Mouse (Mus musculus): ENCODE results near the gene Fgfr2. TPM values are rescaled to one million over a fixed set of nuclear protein-coding genes. Genes with fewer than 3 reads are reported as not detected.

Gene Fgfr2
- total RNA-seq, 1 experiment, result 37.5 TPM

DNA sequence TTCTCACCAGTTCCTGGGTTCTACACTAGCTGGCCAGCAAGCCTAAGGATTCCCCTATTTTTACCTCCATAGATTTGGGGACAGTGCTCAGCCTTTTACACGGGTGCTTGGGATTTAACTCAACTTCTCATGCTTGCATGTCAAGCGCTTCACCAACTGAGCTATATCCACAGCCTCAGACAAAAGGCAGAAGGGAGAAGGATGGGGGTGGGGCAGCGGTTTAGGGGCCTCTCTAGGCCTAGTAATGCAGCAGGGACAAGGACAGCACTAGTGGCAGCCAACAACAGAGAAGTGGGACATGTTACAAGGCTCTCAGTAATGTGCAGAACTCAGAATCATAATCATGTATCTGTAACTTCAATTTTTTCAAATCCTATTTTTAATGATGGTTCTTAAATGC, 1955.4 kb downstream of the Fgfr2 start:
- H3K4me3 ChIP-seq (ENCODE audit: insufficient read depth in 1 of 2, low read depth in 1 of 2, low read length in 2 of 2, poor library complexity in 1 of 2, severe bottlenecking in 1 of 2), result no peak overlapping the region
- no peak for TF ChIP-seq ZC3H11A (IDR thresholded peaks at IDR 0.05; ENCODE audit: borderline replicate concordance, low read depth, low read length)
- TF ChIP-seq ZNF384 (IDR thresholded peaks at IDR 0.05; ENCODE audit: low read depth, low read length), result no peak
- no peak for TF ChIP-seq MAFK (IDR thresholded peaks at IDR 0.05; ENCODE audit: insufficient read depth, low read depth, low read length)
- no peak for TF ChIP-seq CHD2 (IDR thresholded peaks at IDR 0.05; ENCODE audit: low read depth, low read length)
- TF ChIP-seq HCFC1 (IDR thresholded peaks at IDR 0.05; ENCODE audit: borderline replicate concordance, insufficient read depth, low read length), result no peak
- H3K27ac ChIP-seq (ENCODE audit: insufficient read depth, low read depth, low read length, poor library complexity, severe bottlenecking), result no peak overlapping the region
- DNase-seq (ENCODE audit: low read depth, low spot score), result no peak
- H3K36me3 ChIP-seq (ENCODE audit: control insufficient read depth, insufficient read depth, low read length, poor library complexity, severe bottlenecking), result no peaks in the 10 kb centered on the region
- in situ Hi-C loops (cut with MboI; ENCODE audit: low sequenced_read_pairs in 2 of 2, unreplicated experiment in 2 of 2), result no loop called here
- H3K9ac ChIP-seq (ENCODE audit: insufficient read depth, low read depth, low read length, poor library complexity, severe bottlenecking), result no peak overlapping the region
- H3K4me1 ChIP-seq (ENCODE audit: control insufficient read depth in 2 of 2, insufficient read depth in 2 of 2, low read length in 2 of 2, poor library complexity in 1 of 2), result no peaks in the 10 kb centered on the region
- no peaks in the 10 kb centered on the region for H3K9me3 ChIP-seq (ENCODE audit: control insufficient read depth, insufficient read depth, low read depth, low read length)

DNA sequence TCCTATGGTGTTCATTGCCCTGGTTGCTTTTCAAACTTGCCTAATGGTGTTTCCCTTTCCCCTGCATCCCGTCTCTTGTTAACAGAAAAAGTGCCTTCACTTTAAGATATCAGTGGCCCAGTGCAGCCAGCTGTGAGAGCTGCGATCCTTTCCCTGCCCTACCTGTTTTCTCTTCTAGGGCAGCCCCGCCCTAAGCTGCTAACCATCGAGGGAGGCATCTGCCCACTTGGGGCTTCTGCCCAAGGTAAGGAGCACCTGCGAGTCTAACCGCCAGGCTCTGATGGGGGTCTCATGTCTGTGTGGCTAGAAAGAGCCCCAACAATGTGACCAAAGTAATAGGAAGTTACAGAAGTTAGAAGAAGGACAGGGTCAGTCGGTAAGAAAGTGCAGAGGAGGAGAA, 1960.9 kb downstream of the Fgfr2 start:
- H3K9me3 ChIP-seq (ENCODE audit: control insufficient read depth, insufficient read depth, low read depth, low read length), result no peaks in the 10 kb centered on the region
- no peak for DNase-seq (ENCODE audit: low read depth, low spot score)
- TF ChIP-seq MAFK (IDR thresholded peaks at IDR 0.05; ENCODE audit: insufficient read depth, low read depth, low read length), result no peak
- TF ChIP-seq HCFC1 (IDR thresholded peaks at IDR 0.05; ENCODE audit: borderline replicate concordance, insufficient read depth, low read length), result no peak
- no peak for TF ChIP-seq ZC3H11A (IDR thresholded peaks at IDR 0.05; ENCODE audit: borderline replicate concordance, low read depth, low read length)
- TF ChIP-seq ZNF384 (IDR thresholded peaks at IDR 0.05; ENCODE audit: low read depth, low read length), result no peak
- TF ChIP-seq CHD2 (IDR thresholded peaks at IDR 0.05; ENCODE audit: low read depth, low read length), result no peak
- H3K4me1 ChIP-seq (ENCODE audit: control insufficient read depth in 2 of 2, insufficient read depth in 2 of 2, low read length in 2 of 2, poor library complexity in 1 of 2), result no peaks in the 10 kb centered on the region
- in situ Hi-C loops (cut with MboI; ENCODE audit: low sequenced_read_pairs in 2 of 2, unreplicated experiment in 2 of 2), result no loop called here
- H3K36me3 ChIP-seq (ENCODE audit: control insufficient read depth, insufficient read depth, low read length, poor library complexity, severe bottlenecking), result no peaks in the 10 kb centered on the region
- H3K27ac ChIP-seq (ENCODE audit: insufficient read depth, low read depth, low read length, poor library complexity, severe bottlenecking), result no peak overlapping the region
- no peak overlapping the region for H3K4me3 ChIP-seq (ENCODE audit: insufficient read depth in 1 of 2, low read depth in 1 of 2, low read length in 2 of 2, poor library complexity in 1 of 2, severe bottlenecking in 1 of 2)
- no peak overlapping the region for H3K9ac ChIP-seq (ENCODE audit: insufficient read depth, low read depth, low read length, poor library complexity, severe bottlenecking)

DNA sequence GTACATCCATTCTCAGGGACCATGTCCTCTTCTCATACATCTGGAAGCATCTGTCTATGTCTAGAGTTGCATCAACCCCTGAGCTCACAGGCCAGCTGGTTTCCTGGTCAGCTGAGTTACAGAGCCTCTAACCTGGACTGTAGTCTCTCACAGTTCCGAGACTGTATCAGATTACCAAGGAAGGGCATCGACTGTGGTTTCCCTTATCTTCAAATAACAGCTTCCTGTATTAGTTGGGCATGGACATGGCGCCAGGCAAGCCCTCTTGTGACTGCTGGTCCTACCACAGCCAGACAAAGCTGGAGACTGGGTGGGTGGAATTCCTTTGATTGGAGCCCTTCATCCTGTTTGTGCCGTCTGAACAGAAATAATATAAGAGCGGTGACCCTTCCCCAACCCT, 1970.1 kb downstream of the Fgfr2 start:
- DNase-seq (ENCODE audit: low read depth, low spot score), result no peak
- H3K27ac ChIP-seq (ENCODE audit: insufficient read depth, low read depth, low read length, poor library complexity, severe bottlenecking), result no peak overlapping the region
- no peak overlapping the region for H3K9ac ChIP-seq (ENCODE audit: insufficient read depth, low read depth, low read length, poor library complexity, severe bottlenecking)
- no peaks in the 10 kb centered on the region for H3K36me3 ChIP-seq (ENCODE audit: control insufficient read depth, insufficient read depth, low read length, poor library complexity, severe bottlenecking)
- in situ Hi-C loops (cut with MboI; ENCODE audit: low sequenced_read_pairs in 2 of 2, unreplicated experiment in 2 of 2), result no loop called here
- no peak for TF ChIP-seq ZNF384 (IDR thresholded peaks at IDR 0.05; ENCODE audit: low read depth, low read length)
- H3K4me3 ChIP-seq (ENCODE audit: insufficient read depth in 1 of 2, low read depth in 1 of 2, low read length in 2 of 2, poor library complexity in 1 of 2, severe bottlenecking in 1 of 2), result no peak overlapping the region
- H3K4me1 ChIP-seq (ENCODE audit: control insufficient read depth in 2 of 2, insufficient read depth in 2 of 2, low read length in 2 of 2, poor library complexity in 1 of 2), result no peaks in the 10 kb centered on the region
- H3K9me3 ChIP-seq (ENCODE audit: control insufficient read depth, insufficient read depth, low read depth, low read length), result no peaks in the 10 kb centered on the region

DNA sequence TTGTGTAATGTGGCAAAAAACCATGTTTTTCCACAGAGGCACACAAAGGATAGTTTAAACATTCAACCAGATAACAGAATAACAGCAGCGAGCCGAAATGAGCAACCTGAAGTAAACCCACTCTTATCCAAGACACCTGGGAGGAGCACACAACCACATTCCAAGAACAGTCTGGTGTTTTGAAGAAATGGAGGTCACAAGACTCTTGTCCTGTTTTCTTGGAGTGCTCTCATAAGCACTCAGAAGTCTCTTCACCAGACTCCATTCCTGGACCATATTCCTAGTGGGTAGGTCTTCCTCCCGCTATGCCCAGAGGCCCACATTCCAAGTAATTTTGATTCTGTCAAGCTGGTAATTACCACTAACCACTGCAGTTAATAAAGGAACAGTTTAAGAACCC, 1973.0 kb downstream of the Fgfr2 start:
- TF ChIP-seq HCFC1 (IDR thresholded peaks at IDR 0.05; ENCODE audit: borderline replicate concordance, insufficient read depth, low read length) (no peak), ZNF384 (IDR thresholded peaks at IDR 0.05; ENCODE audit: low read depth, low read length) (no peak), CHD2 (IDR thresholded peaks at IDR 0.05; ENCODE audit: low read depth, low read length) (no peak), MAFK (IDR thresholded peaks at IDR 0.05; ENCODE audit: insufficient read depth, low read depth, low read length) (no peak), ZC3H11A (IDR thresholded peaks at IDR 0.05; ENCODE audit: borderline replicate concordance, low read depth, low read length) (no peak)
- no peaks in the 10 kb centered on the region for H3K4me1 ChIP-seq (ENCODE audit: control insufficient read depth in 2 of 2, insufficient read depth in 2 of 2, low read length in 2 of 2, poor library complexity in 1 of 2)
- no peak for DNase-seq (ENCODE audit: low read depth, low spot score)
- no peak overlapping the region for H3K27ac ChIP-seq (ENCODE audit: insufficient read depth, low read depth, low read length, poor library complexity, severe bottlenecking)
- in situ Hi-C loops (cut with MboI; ENCODE audit: low sequenced_read_pairs in 2 of 2, unreplicated experiment in 2 of 2), result no loop called here
- H3K4me3 ChIP-seq (ENCODE audit: insufficient read depth in 1 of 2, low read depth in 1 of 2, low read length in 2 of 2, poor library complexity in 1 of 2, severe bottlenecking in 1 of 2), result no peak overlapping the region
- no peak overlapping the region for H3K9ac ChIP-seq (ENCODE audit: insufficient read depth, low read depth, low read length, poor library complexity, severe bottlenecking)
- no peaks in the 10 kb centered on the region for H3K36me3 ChIP-seq (ENCODE audit: control insufficient read depth, insufficient read depth, low read length, poor library complexity, severe bottlenecking)
- H3K9me3 ChIP-seq (ENCODE audit: control insufficient read depth, insufficient read depth, low read depth, low read length), result no peaks in the 10 kb centered on the region

DNA sequence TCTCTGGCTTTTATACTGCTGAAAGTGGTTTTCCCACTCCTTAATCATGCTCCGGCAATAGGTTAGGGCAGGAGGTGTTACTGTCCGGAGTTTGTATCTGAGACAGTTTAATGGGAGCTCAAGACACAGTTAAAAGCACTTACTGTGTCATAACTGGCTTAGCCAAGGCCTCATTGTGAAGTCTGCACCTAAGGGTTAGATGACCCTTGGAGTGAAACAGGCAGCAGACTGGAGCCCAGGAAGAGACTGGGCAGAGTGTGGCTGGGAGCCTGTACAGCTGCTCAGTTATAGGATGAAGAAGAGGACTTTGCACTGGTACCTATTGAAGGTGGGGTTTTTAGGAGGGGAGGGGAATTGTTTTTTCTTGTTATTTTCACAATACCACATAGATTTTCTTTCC, 1976.9 kb downstream of the Fgfr2 start, which contains the start of gene 4933402N03Rik:
4933402N03Rik (minus strand) TSS at position 101 of the 400 bp plus-strand sequence.
- DNase-seq (ENCODE audit: low read depth, low spot score), result no peak
- H3K9ac ChIP-seq (ENCODE audit: insufficient read depth, low read depth, low read length, poor library complexity, severe bottlenecking), result no peak within 1 kb of the TSS
- H3K4me1 ChIP-seq (ENCODE audit: control insufficient read depth in 2 of 2, insufficient read depth in 2 of 2, low read length in 2 of 2, poor library complexity in 1 of 2), result no peaks in the 10 kb centered on the region
- in situ Hi-C loops (cut with MboI; ENCODE audit: low sequenced_read_pairs in 2 of 2, unreplicated experiment in 2 of 2), result no loop called here
- H3K4me3 ChIP-seq (ENCODE audit: insufficient read depth in 1 of 2, low read depth in 1 of 2, low read length in 2 of 2, poor library complexity in 1 of 2, severe bottlenecking in 1 of 2), result no peak within 1 kb of the TSS
- TF ChIP-seq CHD2 (IDR thresholded peaks at IDR 0.05; ENCODE audit: low read depth, low read length) (no peak), ZNF384 (IDR thresholded peaks at IDR 0.05; ENCODE audit: low read depth, low read length) (no peak), MAFK (IDR thresholded peaks at IDR 0.05; ENCODE audit: insufficient read depth, low read depth, low read length) (no peak), ZC3H11A (IDR thresholded peaks at IDR 0.05; ENCODE audit: borderline replicate concordance, low read depth, low read length) (no peak), HCFC1 (IDR thresholded peaks at IDR 0.05; ENCODE audit: borderline replicate concordance, insufficient read depth, low read length) (no peak)
- no peaks in the 10 kb centered on the region for H3K36me3 ChIP-seq (ENCODE audit: control insufficient read depth, insufficient read depth, low read length, poor library complexity, severe bottlenecking)
- no peak within 1 kb of the TSS for H3K27ac ChIP-seq (ENCODE audit: insufficient read depth, low read depth, low read length, poor library complexity, severe bottlenecking)
- no peaks in the 10 kb centered on the region for H3K9me3 ChIP-seq (ENCODE audit: control insufficient read depth, insufficient read depth, low read depth, low read length)
